Mouse (Mus musculus) MEL (cell line): ENCODE results near the gene Hist1h3i.

Source experiments
- CTCF ChIP-seq, 3 experiments: IDR thresholded peaks in 2 of 3; conservative IDR thresholded peaks in 1 of 3; 2 replicates each; pipeline ENCODE4 v1.5.1; 2011 to 2012; ENCODE audit warnings: low read length in 3 of 3, low read depth in 2 of 3, mild to moderate bottlenecking in 2 of 3, improper control_type of control experiment in 1 of 3, inconsistent platforms in 1 of 3, mixed read lengths in 1 of 3, moderate library complexity in 1 of 3; ENCODE audit not compliant: control insufficient read depth in 1 of 3, insufficient read depth in 1 of 3, poor library complexity in 1 of 3, severe bottlenecking in 1 of 3
- ETS1 ChIP-seq: IDR thresholded peaks from 2 replicates; pipeline ENCODE4 v1.6.1; 2012; ENCODE audit warnings: low read depth, mild to moderate bottlenecking, inconsistent platforms, low read length, improper control_type of control experiment, moderate library complexity
- GATA1 ChIP-seq: IDR thresholded peaks from 2 replicates; pipeline ENCODE4 v1.6.1; 2011; ENCODE audit warnings: low read depth, low read length, improper control_type of control experiment
- ZMIZ1 ChIP-seq: IDR thresholded peaks from 2 replicates; pipeline ENCODE4 v1.6.1; 2012; ENCODE audit warnings: low read depth, mild to moderate bottlenecking, inconsistent platforms, low read length, improper control_type of control experiment, moderate library complexity

- no peak for TF ChIP-seq GATA1
- TF ChIP-seq ZMIZ1: no peak
- TF ChIP-seq ETS1: no peak
- TF ChIP-seq CTCF (IDR thresholded peaks at IDR 0.05 in 2 of 3, conservative IDR thresholded peaks at IDR 0.05 in 1 of 3; ENCODE audit: control insufficient read depth in 1 of 3, insufficient read depth in 1 of 3, low read depth in 2 of 3, low read length in 3 of 3, poor library complexity in 1 of 3, severe bottlenecking in 1 of 3): no peak
Observed at GRCm38 (mm10) chr13:21781021-21781555, 2.1 kb downstream of the Hist1h3i start.
